Mouse (Mus musculus) megakaryocyte, embryonic 14.5 days (primary cell): ENCODE measurements around the gene Cdyl. TPM values are rescaled to one million over a fixed set of nuclear protein-coding genes. Genes with fewer than 3 reads are reported as not detected.

Experiments used
- H3K27me3 ChIP-seq: replicated peaks from 2 replicates; pipeline ENCODE3; 2012; ENCODE audit warnings: inconsistent platforms
- H3K36me3 ChIP-seq: replicated peaks from 2 replicates; pipeline ENCODE3; 2012; ENCODE audit warnings: low read length, inconsistent platforms, mixed read lengths
- H3K4me1 ChIP-seq: 2 replicates; pipeline ENCODE4 v1.6.1; 2012; ENCODE audit warnings: inconsistent platforms
- H3K4me3 ChIP-seq: replicated peaks from 2 replicates; pipeline ENCODE3; 2012; ENCODE audit warnings: moderate library complexity, mild to moderate bottlenecking, inconsistent platforms
- H3K9me3 ChIP-seq: 2 replicates; pipeline ENCODE4 v1.6.1; 2012; ENCODE audit warnings: inconsistent platforms
- FLI1 ChIP-seq: IDR thresholded peaks from 2 replicates; pipeline ENCODE4 v1.6.1; 2012; ENCODE audit warnings: low read length, inconsistent platforms, mixed read lengths
- GATA1 ChIP-seq: IDR thresholded peaks from 3 replicates; pipeline ENCODE4 v1.6.1; 2012; ENCODE audit warnings: mixed read lengths, low read length, inconsistent platforms, borderline replicate concordance
- polyA plus RNA-seq: library from polyadenylated mRNA; stranded (reverse); fragments of >175 nt; gene quantifications from 2 replicates; pipeline ENCODE4 v1.2.3, GENCODE M21; 2012; ENCODE audit warnings: low replicate concordance; ENCODE audit not compliant: insufficient read depth

Cdyl gene
- 3.2 and 3.8 TPM in 2 replicates for polyA plus RNA-seq

DNA sequence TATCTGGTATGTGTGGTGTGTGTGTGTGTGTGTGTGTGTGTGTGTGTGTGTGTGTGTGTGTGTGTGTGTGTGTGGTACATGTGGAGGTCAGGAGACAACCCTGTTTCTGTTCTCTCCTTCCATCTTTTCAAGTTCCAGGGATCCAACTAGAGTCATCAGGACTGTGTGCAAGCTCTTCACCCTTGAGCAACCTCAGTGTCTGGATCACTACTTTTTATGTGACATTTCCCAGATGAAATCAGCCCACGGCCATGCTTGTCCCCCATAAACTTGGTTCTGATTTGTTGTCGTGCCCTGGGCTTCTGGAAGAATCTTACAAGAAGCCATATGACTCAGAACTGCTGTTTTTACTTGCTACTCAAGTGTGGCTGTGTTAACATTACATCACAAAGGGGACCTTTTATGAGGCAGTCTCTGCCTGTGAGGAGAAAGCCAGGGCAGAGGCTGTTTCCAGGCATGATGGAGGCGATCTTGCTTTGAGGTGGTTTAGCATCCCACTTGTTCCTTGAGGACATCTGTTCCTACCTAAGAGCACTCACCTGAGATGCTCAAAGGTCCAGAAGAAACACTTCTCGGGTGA lies at the start of gene Cdyl:
Cdyl (plus strand) TSS at position 428 of the 580 bp plus-strand sequence.
- H3K9me3 ChIP-seq = no peaks in the 10 kb centered on the region
- H3K27me3 ChIP-seq = peaks cover 2% of the 10 kb centered on the region
- peaks cover 11% of the 10 kb centered on the region for H3K4me1 ChIP-seq
- TF ChIP-seq GATA1 (no peak), FLI1 (no peak)
- no peaks in the 10 kb centered on the region for H3K36me3 ChIP-seq
- no peak within 1 kb of the TSS for H3K4me3 ChIP-seq

DNA sequence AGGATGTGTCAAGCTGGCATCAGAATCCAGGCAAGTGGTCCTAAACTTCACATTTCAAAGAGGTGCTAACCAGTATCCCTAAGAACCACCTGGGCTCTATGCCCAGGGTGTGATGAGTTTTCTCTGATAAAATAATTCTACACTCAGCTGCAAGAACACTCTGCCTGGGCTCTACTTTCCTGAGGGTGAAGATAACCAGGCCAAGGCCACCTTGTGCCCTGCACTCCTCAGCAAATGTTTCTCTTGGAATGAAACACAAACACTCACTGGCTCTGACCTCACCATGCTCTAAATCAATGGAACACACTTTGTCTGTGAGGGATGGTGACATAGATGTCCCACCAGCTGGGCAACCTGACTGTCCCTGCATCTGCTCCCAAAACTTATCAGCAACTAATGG lies 48.9 kb upstream of the Cdyl start:
- TF ChIP-seq GATA1 (no peak), FLI1 (no peak)
- peaks cover 42% of the 10 kb centered on the region for H3K4me1 ChIP-seq
- no peaks in the 10 kb centered on the region for H3K36me3 ChIP-seq
- H3K27me3 ChIP-seq = no peaks in the 10 kb centered on the region
- H3K4me3 ChIP-seq = no peak overlapping the region
- H3K9me3 ChIP-seq = no peaks in the 10 kb centered on the region

DNA sequence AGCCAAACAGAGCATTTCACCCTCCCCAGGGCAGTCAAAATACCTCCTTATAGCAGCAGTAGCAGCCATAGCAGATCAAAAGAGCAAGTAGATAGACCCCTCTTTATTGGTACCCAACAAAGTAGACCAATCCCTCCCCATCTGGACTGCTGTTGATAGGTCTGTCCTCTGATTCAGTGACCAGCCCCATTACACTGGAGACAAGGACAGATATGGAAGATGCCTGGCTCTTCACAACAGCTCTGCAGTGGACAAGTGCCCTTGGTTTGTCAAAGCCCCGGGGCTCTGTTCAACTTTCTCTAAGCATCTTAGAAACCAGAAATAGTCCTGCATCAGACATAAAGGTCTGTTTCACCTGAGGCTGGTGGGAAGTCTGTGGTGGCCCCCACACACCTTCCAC lies 47.1 kb upstream of the Cdyl start:
- H3K4me3 ChIP-seq = no peak overlapping the region
- H3K27me3 ChIP-seq = no peaks in the 10 kb centered on the region
- no peaks in the 10 kb centered on the region for H3K36me3 ChIP-seq
- peaks cover 44% of the 10 kb centered on the region for H3K4me1 ChIP-seq
- no peak for TF ChIP-seq FLI1
- no peaks in the 10 kb centered on the region for H3K9me3 ChIP-seq

DNA sequence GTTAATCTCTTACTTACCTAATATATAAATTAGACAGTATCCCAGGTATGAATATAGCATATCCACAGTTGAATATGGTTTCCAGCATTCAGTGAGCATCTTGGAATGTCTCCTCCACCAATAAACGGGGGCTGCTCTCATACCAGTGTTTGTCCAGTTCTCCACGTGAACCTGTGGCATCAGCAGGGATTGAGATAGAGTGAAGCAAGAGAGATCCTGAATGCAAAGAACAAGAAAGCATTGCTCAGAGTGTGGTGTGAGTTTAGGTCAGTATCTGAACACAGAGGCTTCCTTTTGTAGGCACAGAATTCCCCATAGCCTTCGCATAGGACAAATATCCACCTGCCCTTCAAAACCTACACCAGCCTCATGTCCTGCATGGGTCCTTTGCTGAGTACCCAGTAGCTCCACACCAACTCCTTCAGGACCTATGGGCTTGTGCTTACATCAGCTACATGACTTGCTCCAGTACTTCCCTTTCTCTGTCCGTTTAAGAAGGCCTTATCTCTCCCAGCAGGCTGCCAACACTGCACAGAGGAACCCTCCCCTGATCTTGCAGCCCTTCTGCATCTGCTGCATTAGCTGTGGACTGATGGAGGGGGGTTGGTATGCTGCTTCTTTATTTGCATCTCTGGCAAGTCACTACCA lies 44.7 kb upstream of the Cdyl start:
- Histone ChIP-seq H3K9me3 (no peaks in the 10 kb centered on the region), H3K4me1 (peaks cover 41% of the 10 kb centered on the region), H3K4me3 (peak overlapping the region; percentile 69), H3K27me3 (no peaks in the 10 kb centered on the region), H3K36me3 (no peaks in the 10 kb centered on the region)
- TF ChIP-seq FLI1 = no peak
- TF ChIP-seq GATA1 = peak; percentile 76; the same call in 2 of the 3 replicates

DNA sequence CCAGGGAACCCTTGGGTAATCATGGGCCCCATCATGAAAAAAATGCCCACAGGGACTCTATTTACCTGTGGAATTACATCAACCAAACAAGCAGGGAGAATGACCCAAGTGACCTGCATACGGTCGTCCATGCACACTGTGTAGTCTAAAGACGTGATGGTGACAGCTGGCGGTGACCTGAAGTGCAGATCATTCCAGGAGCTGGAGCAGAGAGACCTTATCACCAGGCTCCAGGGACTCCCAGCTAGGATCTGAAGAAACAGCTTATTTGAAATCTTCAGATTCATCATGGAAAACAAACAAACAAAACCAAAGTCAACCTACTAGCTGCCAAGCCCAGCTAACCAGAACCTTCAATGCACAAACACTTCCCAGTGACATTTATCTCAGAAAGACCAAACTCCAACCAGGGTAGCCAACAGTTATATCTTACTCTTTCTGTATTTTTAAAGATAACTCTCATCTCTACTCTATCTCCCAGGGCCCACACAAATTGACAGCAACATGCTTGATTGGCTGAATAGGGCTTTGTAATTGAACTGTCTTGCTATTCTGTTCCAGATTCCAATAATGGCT lies 43.0 kb upstream of the Cdyl start:
- no peak for TF ChIP-seq FLI1
- TF ChIP-seq GATA1 = no peak
- H3K9me3 ChIP-seq = no peaks in the 10 kb centered on the region
- no peaks in the 10 kb centered on the region for H3K36me3 ChIP-seq
- no peak overlapping the region for H3K4me3 ChIP-seq
- H3K27me3 ChIP-seq = no peaks in the 10 kb centered on the region
- peaks cover 41% of the 10 kb centered on the region for H3K4me1 ChIP-seq

DNA sequence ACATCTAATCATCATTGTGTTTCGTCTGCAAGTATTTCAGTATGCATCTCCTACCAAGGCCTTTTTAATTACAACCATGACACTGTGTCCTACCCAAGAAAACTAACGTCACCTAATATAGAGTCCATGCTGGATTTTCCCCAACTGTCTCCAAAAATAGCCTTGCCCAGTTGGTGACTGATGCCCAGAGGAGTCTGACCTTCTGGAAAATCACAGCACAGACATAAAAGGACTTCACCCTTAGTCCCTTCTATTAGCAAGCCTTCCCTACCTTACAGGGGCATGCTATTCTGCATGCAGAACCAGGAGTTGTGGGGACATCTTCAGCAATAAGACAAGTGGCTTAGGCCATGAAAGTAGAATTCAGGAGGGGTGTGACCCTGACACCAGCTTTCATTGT lies 40.3 kb upstream of the Cdyl start:
- Histone ChIP-seq H3K4me3 (no peak overlapping the region), H3K4me1 (peaks cover 23% of the 10 kb centered on the region), H3K9me3 (no peaks in the 10 kb centered on the region), H3K36me3 (no peaks in the 10 kb centered on the region), H3K27me3 (no peaks in the 10 kb centered on the region)
- no peak for TF ChIP-seq FLI1
- TF ChIP-seq GATA1 = no peak

DNA sequence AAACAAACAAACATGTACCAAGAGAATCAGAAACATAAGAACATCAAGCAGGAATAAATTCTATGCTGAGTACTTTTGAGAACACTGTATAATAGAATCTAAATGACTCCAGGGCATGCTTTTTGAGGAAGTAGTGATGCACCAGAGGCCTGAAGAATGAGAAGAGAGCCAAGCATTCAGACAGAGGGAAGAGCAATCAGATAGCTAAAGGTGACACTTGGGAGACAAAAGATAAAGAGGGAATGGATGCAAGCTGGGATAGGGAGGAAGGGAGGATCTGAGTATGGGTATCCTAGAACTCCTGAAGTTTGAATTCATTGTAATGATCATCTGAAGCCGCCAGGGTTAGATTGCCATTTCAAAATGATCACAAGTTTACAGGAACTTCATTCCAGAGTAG lies 38.9 kb upstream of the Cdyl start:
- peaks cover 9% of the 10 kb centered on the region for H3K4me1 ChIP-seq
- no peaks in the 10 kb centered on the region for H3K36me3 ChIP-seq
- no peaks in the 10 kb centered on the region for H3K27me3 ChIP-seq
- H3K4me3 ChIP-seq = no peak overlapping the region
- peaks cover 4% of the 10 kb centered on the region; the same call in 1 of the 2 replicates for H3K9me3 ChIP-seq
- TF ChIP-seq FLI1 (no peak), GATA1 (no peak)

DNA sequence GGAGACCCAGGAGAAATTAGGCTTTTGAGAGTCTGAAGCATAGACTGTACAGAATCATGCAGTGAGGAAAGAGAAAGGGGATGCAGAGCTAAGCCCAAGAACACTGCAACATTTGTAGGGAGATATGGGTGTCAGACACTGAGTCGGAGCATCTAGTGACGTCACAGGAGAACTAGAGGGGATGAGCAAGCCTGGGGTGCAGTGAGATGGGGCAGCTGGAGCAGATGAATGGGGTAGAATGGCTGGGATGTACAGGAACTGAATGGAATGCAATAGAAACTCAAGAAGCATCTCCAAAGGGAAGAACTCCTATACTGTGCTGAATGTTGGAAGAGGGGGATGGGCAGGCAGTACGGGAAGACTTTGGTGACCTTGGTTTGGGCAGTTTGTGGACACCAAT lies 34.8 kb upstream of the Cdyl start:
- H3K36me3 ChIP-seq = no peaks in the 10 kb centered on the region
- TF ChIP-seq GATA1 (no peak), FLI1 (no peak)
- H3K9me3 ChIP-seq = peaks cover 4% of the 10 kb centered on the region; the same call in 1 of the 2 replicates
- H3K4me3 ChIP-seq = no peak overlapping the region
- H3K4me1 ChIP-seq = 0 out of 2 replicates have a peak, but pooled peaks cover 3% of the 10 kb centered on the region
- H3K27me3 ChIP-seq = no peaks in the 10 kb centered on the region

DNA sequence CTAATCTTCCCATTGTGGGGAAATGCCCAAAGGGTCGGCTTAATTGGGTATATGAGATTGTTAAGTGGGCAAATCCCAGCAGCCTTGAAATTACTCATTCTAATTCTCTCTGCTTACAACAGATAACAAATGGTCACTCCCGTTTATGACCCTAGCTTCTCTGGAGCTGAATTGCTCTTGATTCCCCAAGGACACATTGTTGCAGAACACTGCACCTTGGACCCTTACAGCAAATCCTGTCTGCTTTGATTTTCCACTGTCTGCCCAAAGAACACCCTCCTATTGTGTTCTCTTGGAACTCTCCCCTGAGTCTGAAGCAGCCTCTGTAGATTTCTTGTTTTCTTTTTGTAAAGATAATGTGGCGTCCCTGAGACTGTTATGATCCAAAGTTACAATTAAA lies 34.1 kb upstream of the Cdyl start:
- Histone ChIP-seq H3K9me3 (peaks cover 8% of the 10 kb centered on the region; the same call in 1 of the 2 replicates), H3K4me3 (no peak overlapping the region), H3K27me3 (no peaks in the 10 kb centered on the region), H3K36me3 (no peaks in the 10 kb centered on the region), H3K4me1 (0 out of 2 replicates have a peak, but pooled peaks cover 3% of the 10 kb centered on the region)
- TF ChIP-seq GATA1 (no peak), FLI1 (no peak)

DNA sequence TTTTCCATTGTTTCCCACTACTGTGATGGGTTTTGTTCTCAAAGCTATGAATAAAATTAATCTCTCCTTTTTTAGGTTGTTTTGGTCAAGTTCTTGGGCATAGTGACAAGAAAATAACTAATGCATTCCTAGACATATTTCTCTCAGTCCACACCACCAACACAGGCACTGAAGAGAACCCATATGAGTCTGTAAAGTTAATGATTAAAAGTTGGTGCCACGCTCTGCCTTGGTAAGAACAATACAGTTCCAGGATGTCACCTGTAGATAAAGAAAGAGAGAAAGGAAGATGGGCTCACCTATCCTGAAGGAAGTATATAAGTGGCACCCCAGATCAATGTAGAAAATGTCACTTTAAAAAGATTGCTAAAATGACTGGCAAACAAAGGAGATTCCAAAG lies 32.3 kb upstream of the Cdyl start:
- no peaks in the 10 kb centered on the region for H3K27me3 ChIP-seq
- H3K9me3 ChIP-seq = peaks cover 8% of the 10 kb centered on the region; the same call in 1 of the 2 replicates
- H3K4me1 ChIP-seq = 0 out of 2 replicates have a peak, but pooled peaks cover 3% of the 10 kb centered on the region
- no peaks in the 10 kb centered on the region for H3K36me3 ChIP-seq
- TF ChIP-seq GATA1 (no peak), FLI1 (no peak)
- no peak overlapping the region for H3K4me3 ChIP-seq
